Mouse (Mus musculus) liver, adult 2 months (tissue): Measurements from ENCODE around the gene Hsd17b3. TPM values are rescaled to one million over a fixed set of nuclear protein-coding genes. Genes with fewer than 3 reads are reported as not detected.

Experiments
- DNase-seq: peaks from one replicate; pipeline ENCODE4 v3.0.0-alpha.2; 2011; ENCODE audit warnings: low read depth, low spot score; ENCODE audit errors: extremely low read depth
- H3K27ac ChIP-seq: fragments of 200-500 bp; replicated peaks from 2 replicates; pipeline ENCODE4 v1.5.1; 2012; ENCODE audit warnings: low read depth, mild to moderate bottlenecking, control low read depth, inconsistent platforms, low read length; ENCODE audit not compliant: insufficient read depth
- H3K27me3 ChIP-seq: fragments of 200-500 bp; 2 replicates; pipeline ENCODE4 v1.6.1; 2012; ENCODE audit warnings: mild to moderate bottlenecking, moderate library complexity, low read length, inconsistent platforms; ENCODE audit not compliant: control insufficient read depth, insufficient read depth
- H3K36me3 ChIP-seq: fragments of 200-500 bp; 2 replicates; pipeline ENCODE4 v1.6.1; 2012; ENCODE audit warnings: low read length, inconsistent platforms; ENCODE audit not compliant: control insufficient read depth, insufficient read depth
- H3K4me1 ChIP-seq: fragments of 200-500 bp; 2 replicates; pipeline ENCODE4 v1.6.1; 2011; ENCODE audit warnings: low read length; ENCODE audit not compliant: control insufficient read depth, insufficient read depth
- H3K4me3 ChIP-seq: fragments of 200-500 bp; 2 replicates; pipeline ENCODE4 v1.5.1; 2011; ENCODE audit warnings: low read depth, mild to moderate bottlenecking, control low read depth, low read length, moderate library complexity; ENCODE audit not compliant: insufficient read depth
- H3K79me2 ChIP-seq: fragments of 200-500 bp; 2 replicates; pipeline ENCODE4 v1.6.1; 2012; ENCODE audit warnings: inconsistent platforms, mild to moderate bottlenecking, low read length, moderate library complexity; ENCODE audit not compliant: control insufficient read depth, insufficient read depth
- H3K9ac ChIP-seq: fragments of 200-500 bp; 2 replicates; pipeline ENCODE4 v1.6.1; 2012; ENCODE audit warnings: low read depth, mild to moderate bottlenecking, control low read depth, inconsistent platforms, low read length
- CTCF ChIP-seq: fragments of 200-500 bp; IDR thresholded peaks from 2 replicates; pipeline ENCODE4 v1.5.1; 2011; ENCODE audit warnings: low read depth, low read length, control low read depth
- POLR2A ChIP-seq: fragments of 200-500 bp; IDR thresholded peaks from 2 replicates; pipeline ENCODE4 v1.6.1; 2011; ENCODE audit warnings: low read length, control low read depth; ENCODE audit not compliant: insufficient read depth; ENCODE audit errors: extremely low read depth
- WGBS: fragments of 180-500 bp; shearing (Covaris S2); methylation state at CpG from one replicate; pipeline ENCODE4 v1.1.7; 2018; 5-methylcytosine and 5-hydroxymethylcytosine counted together
- polyA plus RNA-seq: library from polyadenylated mRNA; depleted of rRNA; stranded (reverse); fragments of >200 nt; gene quantifications from 2 replicates; pipeline ENCODE4 v1.2.3, GENCODE M21; 2012
- total RNA-seq: library from RNA; depleted of rRNA; stranded (reverse); fragments of >200 nt; gene quantifications from 2 replicates; pipeline ENCODE4 v1.2.3, GENCODE M21; 2014

The Hsd17b3 gene
- total and polyA plus RNA-seq, 2 experiments: not detected

- no peak for DNase-seq
- no peak overlapping the region for H3K4me3 ChIP-seq
- TF ChIP-seq POLR2A (no peak), CTCF (no peak)
- no peaks in the 10 kb centered on the region for H3K79me2 ChIP-seq
- peaks cover 4% of the 10 kb centered on the region; the same call in 1 of the 2 replicates for H3K4me1 ChIP-seq
- H3K27ac ChIP-seq: no peak overlapping the region
- peaks cover 7% of the 10 kb centered on the region for H3K36me3 ChIP-seq
- WGBS: 82% methylated on average over 3 of the region's 3 CpGs
- H3K27me3 ChIP-seq: no peaks in the 10 kb centered on the region
- no peak overlapping the region for H3K9ac ChIP-seq
These were observed 3.1 kb upstream of the Hsd17b3 start for GRCm38 (mm10) chr13:64092141-64092540.

DNA sequence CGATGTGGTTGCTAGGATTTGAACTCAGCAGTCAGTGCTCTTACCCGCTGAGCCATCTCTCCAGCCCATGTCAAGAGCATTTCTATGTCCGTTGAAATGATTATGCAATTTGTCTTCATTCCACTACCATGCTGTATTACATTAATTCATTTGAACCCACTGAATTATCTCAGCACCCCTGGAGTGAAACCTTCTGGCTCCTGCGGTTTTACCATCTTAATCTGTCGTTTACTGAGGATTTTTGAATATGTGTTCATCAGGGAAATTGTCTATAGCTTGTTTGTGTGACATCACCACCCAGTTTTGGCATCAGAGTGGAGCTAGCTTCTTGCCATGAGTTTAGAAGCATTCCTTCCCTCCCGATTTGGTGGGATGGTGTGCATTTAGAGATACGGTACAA lies 2.0 kb upstream of the Hsd17b3 start:
- Histone ChIP-seq H3K36me3 (no peaks in the 10 kb centered on the region), H3K79me2 (no peaks in the 10 kb centered on the region), H3K9ac (no peak overlapping the region), H3K27ac (no peak overlapping the region), H3K4me3 (no peak overlapping the region), H3K4me1 (peaks cover 4% of the 10 kb centered on the region; the same call in 1 of the 2 replicates), H3K27me3 (no peaks in the 10 kb centered on the region)
- DNase-seq: no peak
- TF ChIP-seq POLR2A (no peak), CTCF (no peak)
- WGBS: 72% methylated on average over 7 of the region's 7 CpGs

- TF ChIP-seq POLR2A (no peak), CTCF (no peak)
- WGBS: 23% methylated on average over 5 of the region's 5 CpGs
These were observed 1.2 kb upstream of the Hsd17b3 start for GRCm38 (mm10) chr13:64090278-64090677.

GRCm38 (mm10) chr13:64088057-64088456 lies 973 bp downstream of the Hsd17b3 start:
- TF ChIP-seq POLR2A (no peak), CTCF (no peak)
- Histone ChIP-seq H3K36me3 (no peaks in the 10 kb centered on the region), H3K27ac (no peak overlapping the region), H3K9ac (no peak overlapping the region), H3K4me1 (peaks cover 4% of the 10 kb centered on the region; the same call in 1 of the 2 replicates), H3K4me3 (no peak overlapping the region), H3K79me2 (no peaks in the 10 kb centered on the region), H3K27me3 (no peaks in the 10 kb centered on the region)
- 87% methylated on average over 7 of the region's 7 CpGs for WGBS
- DNase-seq: no peak

More at GRCm38 (mm10) chr13:64090278-64090677, 1.2 kb upstream of the Hsd17b3 start:
- Histone ChIP-seq H3K4me3 (no peak overlapping the region), H3K36me3 (no peaks in the 10 kb centered on the region), H3K4me1 (peaks cover 4% of the 10 kb centered on the region; the same call in 1 of the 2 replicates), H3K9ac (no peak overlapping the region), H3K27ac (no peak overlapping the region), H3K79me2 (no peaks in the 10 kb centered on the region), H3K27me3 (no peaks in the 10 kb centered on the region)
- peak; percentile 79 for DNase-seq

- no peak for DNase-seq
- Histone ChIP-seq H3K4me3 (no peak overlapping the region), H3K4me1 (peaks cover 4% of the 10 kb centered on the region; the same call in 1 of the 2 replicates), H3K79me2 (no peaks in the 10 kb centered on the region), H3K27me3 (no peaks in the 10 kb centered on the region), H3K36me3 (no peaks in the 10 kb centered on the region), H3K27ac (no peak overlapping the region), H3K9ac (no peak overlapping the region)
- TF ChIP-seq POLR2A (no peak), CTCF (no peak)
- 79% methylated on average over 5 of the region's 5 CpGs for WGBS
These were observed 3.0 kb downstream of the Hsd17b3 start for GRCm38 (mm10) chr13:64086036-64086435.

GRCm38 (mm10) chr13:64083331-64083730 lies 5.7 kb downstream of the Hsd17b3 start:
- no peak for DNase-seq
- H3K27ac ChIP-seq: no peak overlapping the region
- H3K9ac ChIP-seq: no peak overlapping the region
- no peaks in the 10 kb centered on the region for H3K79me2 ChIP-seq
- peaks cover 5% of the 10 kb centered on the region for H3K4me1 ChIP-seq
- TF ChIP-seq CTCF (no peak), POLR2A (no peak)
- 86% methylated on average over 3 of the region's 3 CpGs for WGBS
- no peak overlapping the region for H3K4me3 ChIP-seq
- H3K36me3 ChIP-seq: no peaks in the 10 kb centered on the region
- no peaks in the 10 kb centered on the region for H3K27me3 ChIP-seq
